Mouse (Mus musculus) adrenal gland, adult 2 months (tissue): ENCODE data around the gene Caprin2. TPM values are rescaled to one million over a fixed set of nuclear protein-coding genes. Genes with fewer than 3 reads are reported as not detected.
"Not testable (repeated sequence)": the region's sequence is repeated elsewhere in the genome, so short reads cannot be mapped to it uniquely, and the experiment has no call there.

ENCODE experiments used
- DNase-seq: peaks from one replicate; pipeline ENCODE4 v3.0.0; 2021
- long read RNA-seq: library from polyadenylated mRNA; stranded (forward); transcript quantifications from one replicate; pipeline ENCODE4 v2.0.0, GENCODE M21; 2021
- polyA plus RNA-seq: library from polyadenylated mRNA; depleted of rRNA; stranded (reverse); fragments of >200 nt; gene quantifications from 2 replicates; pipeline ENCODE4 v1.2.3, GENCODE M21; 2012; rRNA removed
- total RNA-seq, 2 experiments: library from RNA; stranded (reverse); gene quantifications; 2 replicates each; pipeline ENCODE4 v1.2.3; 2021

Gene Caprin2
- 10 to 100 TPM; 10.2 to 16.5 TPM for total RNA-seq
- polyA plus RNA-seq, result 4.2 and 6.9 TPM in 2 replicates
- long read RNA-seq, partial matches to known transcripts, result 0 of 7 reads
- long read RNA-seq, other reads (novel, unspliced or antisense), result 3 of 7 reads

- peak; percentile 95 for DNase-seq
Measured at GRCm38 (mm10) chr6:148895773-148896506, at the start of gene Caprin2. TSS of gene Caprin2 (minus strand) at chr6:148896237.

GRCm38 (mm10) chr6:148944767-148945508 is 48.9 kb upstream of the Caprin2 start:
- DNase-seq, result peak; percentile 88

GRCm38 (mm10) chr6:148944344-148944766 is 48.3 kb upstream of the Caprin2 start:
- no peak for DNase-seq

- DNase-seq, result peak; percentile 40
Measured at GRCm38 (mm10) chr6:148943695-148944094, 47.7 kb upstream of the Caprin2 start.

- no peak for DNase-seq
Measured at GRCm38 (mm10) chr6:148942406-148942805, 46.4 kb upstream of the Caprin2 start.

GRCm38 (mm10) chr6:148941880-148942279 is 45.8 kb upstream of the Caprin2 start:
- DNase-seq, result no peak

GRCm38 (mm10) chr6:148940383-148940782 is 44.3 kb upstream of the Caprin2 start:
- DNase-seq, result not testable (repeated sequence)

GRCm38 (mm10) chr6:148937693-148938092 is 41.7 kb upstream of the Caprin2 start:
- DNase-seq, result no peak

GRCm38 (mm10) chr6:148934961-148935590 is 39.0 kb upstream of the Caprin2 start:
- no peak for DNase-seq

- DNase-seq, result no peak
Measured at GRCm38 (mm10) chr6:148931281-148931680, 35.2 kb upstream of the Caprin2 start.

- DNase-seq, result no peak
Measured at GRCm38 (mm10) chr6:148918841-148919398, 22.9 kb upstream of the Caprin2 start.

GRCm38 (mm10) chr6:148917672-148918071 is 21.6 kb upstream of the Caprin2 start:
- no peak for DNase-seq

- DNase-seq, result no peak
Measured at GRCm38 (mm10) chr6:148916817-148917216, 20.8 kb upstream of the Caprin2 start.

GRCm38 (mm10) chr6:148913938-148914337 is 17.9 kb upstream of the Caprin2 start:
- DNase-seq, result peak; percentile 59

GRCm38 (mm10) chr6:148911906-148912305 is 15.9 kb upstream of the Caprin2 start:
- not testable (repeated sequence) for DNase-seq

GRCm38 (mm10) chr6:148906958-148907357 is 10.9 kb upstream of the Caprin2 start:
- no peak for DNase-seq

GRCm38 (mm10) chr6:148902728-148903127 is 6.7 kb upstream of the Caprin2 start:
- peak; percentile 68 for DNase-seq

GRCm38 (mm10) chr6:148896507-148896851 is 442 bp upstream of the Caprin2 start:
- no peak for DNase-seq

- peak; percentile 11 for DNase-seq
Measured at GRCm38 (mm10) chr6:148894888-148895772, 907 bp downstream of the Caprin2 start.

GRCm38 (mm10) chr6:148873911-148874310 is 22.1 kb downstream of the Caprin2 start:
- DNase-seq, result no peak

- no peak for DNase-seq
Measured at GRCm38 (mm10) chr6:148845629-148846028, 50.4 kb downstream of the Caprin2 start.
